Mouse (Mus musculus) brown adipose tissue, adult 24 weeks (tissue): ENCODE data around the gene 1190005I06Rik. TPM values are rescaled to one million over a fixed set of nuclear protein-coding genes. Genes with fewer than 3 reads are reported as not detected.

Source experiments
- H3K27ac ChIP-seq: fragments of 200-500 bp; replicated peaks from 2 replicates; pipeline ENCODE4 v1.5.1; 2012; ENCODE audit warnings: low read depth, mild to moderate bottlenecking, low read length
- H3K4me1 ChIP-seq: fragments of 200-500 bp; 2 replicates; pipeline ENCODE4 v1.6.1; 2012; ENCODE audit warnings: low read length, mixed read lengths; ENCODE audit not compliant: control insufficient read depth, insufficient read depth, insufficient read length
- H3K4me3 ChIP-seq: fragments of 200-500 bp; 2 replicates; pipeline ENCODE4 v1.5.1; 2012; ENCODE audit warnings: low read depth, mild to moderate bottlenecking, low read length, moderate library complexity; ENCODE audit not compliant: insufficient read depth
- polyA plus RNA-seq: library from polyadenylated mRNA; stranded (reverse); fragments of >200 nt; gene quantifications from 2 replicates; pipeline ENCODE4 v1.2.4, GENCODE M21; 2012; ENCODE audit not compliant: missing spikeins, insufficient read depth, insufficient read length

The 1190005I06Rik gene
- polyA plus RNA-seq, 1 experiment, result 62.6 TPM

DNA sequence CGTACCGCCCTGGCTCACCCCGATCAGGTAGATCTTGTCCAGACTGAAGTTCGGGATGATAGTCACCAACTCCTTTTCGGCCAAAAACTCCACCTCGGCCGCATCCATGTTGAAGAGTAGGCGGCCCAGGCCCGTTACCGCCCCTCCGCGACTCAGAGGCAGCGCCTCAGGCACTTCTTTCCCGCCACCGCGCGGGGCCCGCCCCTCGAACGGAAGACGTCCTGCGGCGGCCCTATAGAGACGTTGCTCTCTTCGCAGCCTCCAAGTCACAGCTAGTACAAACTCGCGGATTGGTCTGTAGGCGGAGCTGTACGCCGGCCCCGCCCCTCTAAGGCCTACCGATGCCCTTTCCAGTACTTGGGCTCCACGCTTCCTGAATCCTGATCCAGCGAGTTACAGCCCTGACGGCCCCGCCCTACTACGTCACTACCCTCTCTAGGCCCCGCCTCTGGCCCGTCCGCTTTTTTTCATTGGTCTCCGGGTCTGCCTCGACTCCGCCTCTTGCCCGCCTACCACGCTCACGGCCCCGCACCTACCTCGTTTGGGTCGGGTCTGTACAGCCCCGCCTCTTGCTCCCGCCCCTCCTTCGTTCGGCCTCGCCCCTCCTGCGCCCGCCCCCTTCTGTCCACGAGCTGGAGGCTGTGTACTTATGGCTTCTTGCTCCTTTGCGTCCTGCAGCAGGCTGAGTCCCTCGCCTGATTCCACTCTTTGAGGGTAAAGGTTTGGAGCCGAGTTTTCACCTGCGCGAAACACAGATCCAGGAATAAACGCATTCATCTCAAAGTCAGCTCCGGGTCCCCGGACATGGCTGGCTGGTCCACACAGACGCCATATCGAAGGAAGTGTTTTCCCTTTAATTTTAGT lies 58.3 kb downstream of the 1190005I06Rik start, which contains the start of gene Gins2:
Gene Gins2, minus strand, starts transcription at position 397 of the 864 bp plus-strand sequence.
- Histone ChIP-seq H3K4me3 (peak within 1 kb of the TSS; percentile 59), H3K27ac (no peak within 1 kb of the TSS), H3K4me1 (no peaks in the 10 kb centered on the region)

DNA sequence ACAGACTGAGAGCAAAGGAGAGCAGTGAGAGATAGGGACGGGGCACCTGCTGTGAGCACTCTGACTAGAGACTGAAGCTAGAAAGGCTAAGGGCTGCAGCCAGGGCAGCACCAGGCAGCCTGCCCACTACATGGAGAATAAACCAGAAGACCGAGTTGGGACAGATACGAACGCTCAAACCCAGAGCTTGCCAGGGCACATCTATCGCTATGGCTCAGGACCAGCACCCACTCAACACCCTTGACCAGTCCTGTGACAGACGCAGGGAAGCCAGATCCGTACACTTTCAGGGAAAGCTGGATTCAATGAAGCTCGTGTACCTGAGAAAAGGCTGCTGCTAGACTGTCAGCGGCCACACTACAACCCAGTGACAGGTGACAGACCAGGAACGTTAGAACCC lies 61.9 kb downstream of the 1190005I06Rik start:
- Histone ChIP-seq H3K4me3 (no peak overlapping the region), H3K27ac (no peak overlapping the region), H3K4me1 (no peaks in the 10 kb centered on the region; the same call in 1 of the 2 replicates)

DNA sequence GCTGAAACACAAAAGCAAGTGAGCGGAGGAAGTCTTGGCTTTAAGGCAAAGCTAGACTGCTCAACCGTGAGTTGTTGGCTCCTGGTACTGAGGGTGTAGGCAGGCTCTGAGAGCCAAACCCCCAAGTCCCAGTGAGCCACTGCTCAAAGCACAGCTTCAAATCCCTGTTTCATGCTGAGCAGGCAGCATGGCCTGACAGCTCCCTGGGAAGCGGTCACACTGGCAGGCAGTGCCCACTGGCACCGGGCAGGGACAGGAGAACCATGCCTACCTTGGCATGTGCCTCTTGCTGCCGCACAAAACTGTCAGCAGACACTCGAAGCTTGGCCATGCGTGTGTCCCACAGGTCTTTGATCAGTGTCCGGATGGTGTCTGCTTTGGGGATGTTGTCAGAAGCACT lies 65.6 kb downstream of the 1190005I06Rik start:
- Histone ChIP-seq H3K4me3 (no peak overlapping the region), H3K4me1 (no peaks in the 10 kb centered on the region; the same call in 1 of the 2 replicates), H3K27ac (no peak overlapping the region)

DNA sequence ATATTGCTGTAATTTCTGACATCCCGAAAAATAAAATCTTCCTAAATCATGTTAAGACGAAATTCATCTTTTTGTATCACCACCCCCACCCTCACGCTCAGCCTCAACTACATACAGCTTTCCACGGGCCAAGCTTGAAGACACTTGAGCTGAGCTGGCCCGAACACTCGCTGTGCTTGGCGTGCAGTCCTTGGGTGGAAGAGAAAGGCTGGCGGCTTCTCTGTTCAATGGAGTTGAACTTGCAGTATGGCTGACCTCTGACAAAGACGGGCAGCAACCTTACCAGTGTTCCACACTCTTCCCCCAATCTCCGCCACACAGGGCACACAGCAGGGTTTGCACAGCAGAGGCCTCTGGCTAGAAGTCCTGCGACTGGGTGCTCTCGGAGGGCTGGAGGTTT lies 66.1 kb downstream of the 1190005I06Rik start:
- no peak overlapping the region for H3K27ac ChIP-seq
- no peaks in the 10 kb centered on the region; the same call in 1 of the 2 replicates for H3K4me1 ChIP-seq
- H3K4me3 ChIP-seq, result no peak overlapping the region

DNA sequence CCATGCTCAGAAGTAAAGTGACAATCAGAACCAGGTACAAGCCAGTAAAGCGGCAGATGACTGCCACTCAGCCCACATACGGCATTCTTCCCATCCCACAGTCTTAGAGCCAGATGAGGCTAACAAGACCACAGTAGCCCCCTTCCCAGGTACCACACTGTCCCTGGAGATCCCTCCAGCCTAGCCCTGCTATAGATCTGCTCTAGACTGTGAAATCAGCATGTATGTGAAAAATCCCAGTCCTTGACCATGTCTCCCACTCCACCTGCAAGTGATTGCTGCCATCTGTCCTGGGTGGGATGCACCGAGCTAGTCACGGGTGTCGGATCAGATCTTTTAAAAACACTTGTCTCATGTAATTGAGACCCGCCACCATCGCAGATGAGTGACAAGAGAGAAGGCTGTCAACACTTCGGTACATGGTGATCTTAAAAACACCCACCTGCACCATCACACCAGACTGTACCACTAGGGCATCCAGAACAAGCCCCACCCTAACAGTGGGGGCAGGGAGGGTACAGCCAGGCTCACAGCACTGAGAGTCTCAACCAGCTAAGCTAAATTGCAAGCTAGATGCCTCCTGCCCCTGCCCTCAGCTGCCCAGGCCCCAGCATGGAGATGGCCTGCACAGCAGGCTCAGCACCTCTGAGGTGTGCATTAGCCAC lies 67.0 kb downstream of the 1190005I06Rik start:
- Histone ChIP-seq H3K27ac (no peak overlapping the region), H3K4me3 (no peak overlapping the region), H3K4me1 (no peaks in the 10 kb centered on the region; the same call in 1 of the 2 replicates)

DNA sequence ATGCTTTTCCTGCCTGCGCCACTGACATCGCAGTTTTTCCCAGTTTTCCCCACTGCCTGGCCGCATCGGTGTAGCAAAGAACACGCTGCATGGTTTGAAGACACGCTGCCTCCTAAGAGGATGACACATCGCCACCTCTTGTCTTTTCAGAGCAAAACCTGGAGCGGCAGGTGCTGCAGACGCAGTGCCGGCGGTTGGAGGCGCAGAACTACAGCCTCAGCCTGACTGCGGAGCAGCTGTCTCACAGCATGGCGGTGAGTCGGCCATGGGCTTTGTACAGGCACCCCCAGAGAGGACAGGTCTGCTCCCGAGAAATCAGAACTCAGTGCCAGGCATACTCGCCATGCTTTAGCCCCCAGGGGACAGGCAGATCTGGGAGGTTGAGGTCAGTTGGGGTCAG lies 69.6 kb downstream of the 1190005I06Rik start:
- Histone ChIP-seq H3K27ac (no peak overlapping the region), H3K4me1 (no peaks in the 10 kb centered on the region; the same call in 1 of the 2 replicates)

DNA sequence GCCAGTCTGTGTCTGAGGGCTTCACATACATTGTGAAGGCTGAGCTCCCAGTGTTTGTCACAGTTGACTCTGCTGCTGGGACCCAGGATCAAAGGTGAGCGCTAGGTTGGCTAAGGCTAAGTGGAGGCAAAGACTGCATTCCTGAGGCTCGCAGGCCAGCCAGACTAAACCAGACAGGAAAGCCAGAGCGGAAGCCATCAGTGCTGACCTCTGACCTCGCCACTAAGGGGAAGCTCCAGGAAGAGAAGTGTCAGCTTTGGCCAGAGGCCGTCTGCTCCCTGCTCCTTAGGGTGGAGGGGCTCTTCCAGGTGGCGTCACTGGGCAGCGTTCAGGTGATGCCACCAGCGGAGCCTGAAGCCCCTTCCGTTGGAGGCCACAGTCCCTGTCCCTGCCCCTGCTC lies 71.6 kb downstream of the 1190005I06Rik start:
- no peaks in the 10 kb centered on the region; the same call in 1 of the 2 replicates for H3K4me1 ChIP-seq

More for the DNA sequence above, 69.6 kb downstream of the 1190005I06Rik start:
- no peak overlapping the region for H3K4me3 ChIP-seq

DNA sequence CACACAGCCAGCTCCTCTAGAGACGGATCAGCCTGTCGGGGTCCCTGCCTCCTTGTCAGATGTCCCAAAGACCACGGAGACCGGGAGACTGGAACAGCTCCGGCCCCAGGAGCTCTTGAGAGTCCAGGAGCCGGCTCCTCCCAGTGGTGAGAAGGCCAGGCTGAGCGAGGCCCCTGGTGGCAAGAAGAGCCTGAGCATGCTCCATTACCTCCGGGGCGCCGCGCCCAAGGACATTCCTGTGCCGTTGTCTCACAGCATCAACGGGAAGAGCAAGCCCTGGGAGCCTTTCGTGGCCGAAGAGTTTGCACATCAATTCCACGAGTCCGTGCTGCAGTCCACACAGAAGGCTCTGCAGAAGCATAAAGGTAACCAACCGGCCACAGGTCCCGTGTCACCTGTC lies 72.5 kb downstream of the 1190005I06Rik start:
- no peaks in the 10 kb centered on the region; the same call in 1 of the 2 replicates for H3K4me1 ChIP-seq
- H3K4me3 ChIP-seq, result no peak overlapping the region
- no peak overlapping the region for H3K27ac ChIP-seq

More for the DNA sequence above, 71.6 kb downstream of the 1190005I06Rik start:
- Histone ChIP-seq H3K4me3 (no peak overlapping the region), H3K27ac (no peak overlapping the region)

DNA sequence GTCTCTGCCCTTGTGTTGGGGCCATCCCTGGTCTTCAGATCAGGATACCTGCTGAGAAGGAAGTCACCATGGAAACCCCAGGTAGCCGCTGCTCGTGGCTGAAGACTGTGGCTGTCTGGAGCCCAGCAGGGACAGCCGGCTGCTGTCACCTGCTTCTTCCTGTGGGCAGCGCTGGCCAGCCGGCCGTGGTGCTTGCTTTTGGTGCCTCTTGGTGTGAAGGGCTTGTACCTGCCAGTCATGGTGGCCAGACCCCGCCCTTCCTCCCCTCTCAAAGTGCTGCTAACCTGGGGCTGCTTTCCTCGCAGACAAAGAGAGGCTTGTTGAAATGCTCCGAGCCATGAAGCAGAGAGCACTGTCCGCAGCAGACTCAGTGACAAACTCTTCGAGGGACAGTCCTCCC lies 73.6 kb downstream of the 1190005I06Rik start:
- H3K4me1 ChIP-seq, result no peaks in the 10 kb centered on the region
- H3K27ac ChIP-seq, result no peak overlapping the region
- no peak overlapping the region for H3K4me3 ChIP-seq

DNA sequence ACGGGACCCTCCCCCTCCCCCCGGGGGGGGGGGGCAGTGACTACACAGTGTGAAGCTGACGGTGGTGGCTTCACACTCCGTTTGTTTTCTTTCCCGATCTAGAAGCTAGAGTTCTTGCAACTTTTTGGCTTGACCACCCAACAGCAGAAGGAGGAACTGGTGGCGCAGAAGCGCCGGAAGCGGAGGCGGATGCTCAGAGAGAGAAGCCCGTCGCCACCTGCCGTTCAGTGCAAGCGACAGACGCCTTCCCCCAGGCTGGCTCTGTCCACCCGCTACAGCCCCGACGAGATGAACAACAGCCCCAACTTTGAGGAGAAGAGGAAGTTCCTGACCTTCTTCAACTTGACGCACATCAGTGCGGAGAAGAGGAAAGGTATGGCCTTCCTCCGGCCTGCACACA lies 74.9 kb downstream of the 1190005I06Rik start:
- Histone ChIP-seq H3K27ac (no peak overlapping the region), H3K4me3 (no peak overlapping the region), H3K4me1 (no peaks in the 10 kb centered on the region)

DNA sequence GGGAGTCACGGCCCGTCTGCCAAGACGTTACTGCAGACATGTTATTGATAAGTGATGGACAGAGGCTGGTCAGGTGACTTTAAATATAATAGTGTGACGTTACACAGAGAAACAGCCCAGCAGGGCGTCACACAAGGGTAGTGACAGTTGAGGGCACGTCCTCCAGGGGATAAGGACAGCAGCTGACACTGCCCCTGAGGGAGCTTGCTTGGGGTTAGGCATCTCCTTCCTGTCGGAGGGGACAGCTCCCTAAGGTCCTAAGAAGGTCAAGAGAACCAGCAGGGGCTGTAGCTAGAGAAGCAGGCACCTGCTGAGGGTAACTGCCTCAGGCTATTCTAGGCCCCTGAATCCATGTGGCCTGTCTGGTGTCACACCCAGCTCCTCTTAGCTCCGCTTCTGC lies 75.9 kb downstream of the 1190005I06Rik start:
- Histone ChIP-seq H3K4me3 (no peak overlapping the region), H3K27ac (no peak overlapping the region)

DNA sequence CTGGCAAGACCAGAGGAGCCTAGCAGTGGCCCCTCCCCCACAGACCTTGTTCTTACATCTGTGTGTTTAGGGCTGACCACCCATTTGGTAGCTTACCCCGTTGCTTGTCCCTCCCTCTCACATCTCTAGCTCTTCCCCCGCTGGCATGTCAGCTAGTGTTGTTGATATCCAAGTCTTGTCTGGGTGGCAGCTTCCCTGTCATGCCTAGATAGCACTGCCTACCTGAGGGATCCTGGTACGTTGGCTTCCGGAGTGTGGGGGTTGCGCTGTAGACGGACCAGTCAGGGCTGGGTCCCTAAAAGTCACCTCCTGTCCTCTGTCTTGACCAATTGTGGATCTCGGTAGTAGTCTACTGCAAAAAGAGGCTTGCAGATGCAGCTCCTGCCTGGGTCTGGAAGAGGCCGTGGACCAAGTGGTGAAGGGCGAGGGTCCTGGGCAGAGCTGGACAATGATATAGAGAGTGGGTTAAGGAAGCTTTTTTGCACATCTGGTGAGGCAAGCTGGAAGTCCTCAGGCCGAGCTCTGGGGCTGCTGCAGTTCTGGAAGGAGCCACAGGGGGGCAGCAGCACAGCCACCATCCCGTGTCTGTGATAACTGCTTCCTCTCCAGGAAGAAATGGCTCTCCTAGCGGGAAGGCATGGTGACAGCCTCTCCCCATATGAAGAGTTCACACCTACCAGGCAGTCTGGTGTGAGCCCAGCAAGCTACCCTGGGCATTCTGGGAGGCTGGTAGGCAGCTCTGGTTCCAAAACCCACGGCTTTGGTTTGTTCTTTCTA lies 77.3 kb downstream of the 1190005I06Rik start:
- H3K4me1 ChIP-seq, result no peaks in the 10 kb centered on the region
- no peak overlapping the region for H3K4me3 ChIP-seq
- H3K27ac ChIP-seq, result no peak overlapping the region

More for the DNA sequence above, 75.9 kb downstream of the 1190005I06Rik start:
- no peaks in the 10 kb centered on the region for H3K4me1 ChIP-seq

DNA sequence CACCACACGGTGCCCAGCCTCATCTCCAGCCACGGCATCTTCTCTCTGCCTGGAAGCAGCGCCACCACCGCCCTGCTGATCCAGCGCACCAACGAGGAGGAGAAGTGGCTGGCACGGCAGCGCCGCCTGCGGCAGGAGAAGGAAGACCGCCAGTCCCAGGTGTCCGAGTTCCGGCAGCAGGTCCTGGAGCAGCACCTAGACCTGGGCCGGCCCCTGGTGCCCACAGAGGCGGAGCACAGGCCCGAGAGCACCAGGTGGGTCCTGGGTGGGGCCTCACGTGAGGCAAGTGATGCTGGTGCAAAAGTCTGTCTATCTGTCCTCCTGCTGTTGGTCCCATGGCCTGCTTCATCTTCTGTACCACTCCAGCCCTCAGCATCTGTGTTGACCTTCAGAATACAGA lies 78.3 kb downstream of the 1190005I06Rik start:
- Histone ChIP-seq H3K27ac (no peak overlapping the region), H3K4me3 (no peak overlapping the region), H3K4me1 (no peaks in the 10 kb centered on the region)

DNA sequence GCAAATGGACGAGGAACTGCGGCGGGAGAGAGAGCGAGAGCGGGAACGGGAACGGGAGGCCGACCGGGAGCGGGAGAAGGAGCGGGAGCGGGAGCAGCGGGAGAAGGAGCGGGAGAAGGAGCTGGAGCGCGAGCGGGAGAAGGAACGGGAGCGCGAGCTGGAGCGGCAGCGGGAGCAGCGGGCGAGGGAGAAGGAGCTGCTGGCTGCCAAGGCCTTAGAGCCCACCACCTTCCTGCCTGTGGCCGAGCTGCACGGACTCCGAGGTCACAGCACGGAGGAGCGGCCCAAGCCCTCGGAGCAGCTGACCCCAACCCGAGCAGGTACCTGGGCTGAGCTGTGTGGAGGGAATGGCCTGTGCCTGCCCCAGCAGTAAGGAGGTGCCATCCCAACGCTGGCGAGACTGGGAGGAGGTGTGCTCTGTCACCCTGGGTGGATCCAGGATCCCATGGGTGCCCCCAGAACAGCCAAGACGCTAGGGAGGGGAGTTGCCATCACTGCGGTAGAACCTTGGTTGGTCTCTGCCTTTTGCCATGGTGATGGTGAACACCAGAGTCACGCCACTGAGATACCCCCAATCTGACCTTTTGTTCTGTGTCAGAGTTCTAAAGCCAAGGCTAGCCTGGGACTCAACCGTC lies 79.2 kb downstream of the 1190005I06Rik start:
- H3K27ac ChIP-seq, result no peak overlapping the region

More for the DNA sequence above, 79.2 kb downstream of the 1190005I06Rik start:
- H3K4me3 ChIP-seq, result no peak overlapping the region
- peaks cover 4% of the 10 kb centered on the region for H3K4me1 ChIP-seq
